Mouse (Mus musculus) c-Kit-positive CD71-positive TER-119-negative erythroid progenitor cells, embryonic 14.5 days (primary cell): ENCODE measurements around the gene Hoxa4.

Source experiments
- DNase-seq: peaks from one replicate; pipeline ENCODE4 v3.0.0-alpha.2; 2013; ENCODE audit warnings: low read depth

Hoxa4 gene

GRCm38 (mm10) chr6:52190906-52191810 is at the start of gene Hoxa4:
Gene Hoxa4 (minus strand): TSS chr6:52191753.
- no peak for DNase-seq

GRCm38 (mm10) chr6:52241001-52241621 is 49.6 kb upstream of the Hoxa4 start:
- DNase-seq, result no peak

GRCm38 (mm10) chr6:52240389-52241000 is 48.9 kb upstream of the Hoxa4 start, which contains the start of gene Hoxa10:
Gene Hoxa10 (minus strand): TSS chr6:52240854.
- DNase-seq, result peak; percentile 32

GRCm38 (mm10) chr6:52239625-52240388 is 48.3 kb upstream of the Hoxa4 start:
- no peak for DNase-seq

GRCm38 (mm10) chr6:52238976-52239375 is 47.4 kb upstream of the Hoxa4 start:
- no peak for DNase-seq

- DNase-seq, result no peak
These were observed 46.6 kb upstream of the Hoxa4 start for GRCm38 (mm10) chr6:52238155-52238545.

GRCm38 (mm10) chr6:52237346-52238154 is 46.0 kb upstream of the Hoxa4 start:
- DNase-seq, result no peak

- no peak for DNase-seq
These were observed 45.3 kb upstream of the Hoxa4 start for GRCm38 (mm10) chr6:52236806-52237205.

GRCm38 (mm10) chr6:52235866-52236265 is 44.3 kb upstream of the Hoxa4 start:
- no peak for DNase-seq

- DNase-seq, result no peak
These were observed 43.7 kb upstream of the Hoxa4 start for GRCm38 (mm10) chr6:52235267-52235666.

GRCm38 (mm10) chr6:52234428-52235140 is 43.0 kb upstream of the Hoxa4 start:
- no peak for DNase-seq

GRCm38 (mm10) chr6:52233546-52234427 is 42.2 kb upstream of the Hoxa4 start:
- DNase-seq, result no peak

- no peak for DNase-seq
These were observed 41.5 kb upstream of the Hoxa4 start for GRCm38 (mm10) chr6:52232984-52233545.

- DNase-seq, result no peak
These were observed 41.0 kb upstream of the Hoxa4 start for GRCm38 (mm10) chr6:52232568-52232965.

GRCm38 (mm10) chr6:52231885-52232567 is 40.5 kb upstream of the Hoxa4 start:
- no peak for DNase-seq

- no peak for DNase-seq
These were observed 39.1 kb upstream of the Hoxa4 start, which contains the start of gene Hoxa9 for GRCm38 (mm10) chr6:52230516-52231165. Gene Hoxa9 (minus strand): TSS chr6:52231089.

- no peak for DNase-seq
These were observed 38.2 kb upstream of the Hoxa4 start for GRCm38 (mm10) chr6:52229558-52230416.
